Mouse (Mus musculus) thymus, adult 18-20 months (tissue): ENCODE results near the gene Pde4d.

Source experiments
- DNase-seq, 2 experiments: peaks; one replicate each; pipeline ENCODE4 v3.0.0; 2022; ENCODE audit warnings: mixed read lengths in 2 of 2

The Pde4d gene

GRCm38 (mm10) chr13:109427541-109427940, 977.8 kb downstream of the Pde4d start:
- DNase-seq = no peak

GRCm38 (mm10) chr13:109429544-109429943, 979.8 kb downstream of the Pde4d start:
- DNase-seq = no peak

- no peak for DNase-seq
Measured at GRCm38 (mm10) chr13:109437231-109437776, 987.6 kb downstream of the Pde4d start.

GRCm38 (mm10) chr13:109439436-109440161, 989.9 kb downstream of the Pde4d start:
- DNase-seq = no peak

- peak in 1 of 2 experiments; percentile 43 for DNase-seq
Measured at GRCm38 (mm10) chr13:109440331-109440730, 990.6 kb downstream of the Pde4d start.

GRCm38 (mm10) chr13:109440881-109441280, 991.1 kb downstream of the Pde4d start:
- peak; percentile 53 to 55 for DNase-seq

GRCm38 (mm10) chr13:109441401-109441973, 991.7 kb downstream of the Pde4d start:
- DNase-seq = no peak

- DNase-seq = no peak
Measured at GRCm38 (mm10) chr13:109446138-109446537, 996.4 kb downstream of the Pde4d start.

- no peak for DNase-seq
Measured at GRCm38 (mm10) chr13:109448121-109448520, 998.4 kb downstream of the Pde4d start.

GRCm38 (mm10) chr13:109474344-109474743, 1024.6 kb downstream of the Pde4d start:
- DNase-seq = no peak

- no peak for DNase-seq
Measured at GRCm38 (mm10) chr13:109481446-109481845, 1031.7 kb downstream of the Pde4d start.

GRCm38 (mm10) chr13:109486166-109486565, 1036.4 kb downstream of the Pde4d start:
- DNase-seq = no peak

- no peak for DNase-seq
Measured at GRCm38 (mm10) chr13:109487378-109487777, 1037.6 kb downstream of the Pde4d start.

- DNase-seq = no peak
Measured at GRCm38 (mm10) chr13:109490853-109491252, 1041.1 kb downstream of the Pde4d start.

GRCm38 (mm10) chr13:109491829-109492228, 1042.1 kb downstream of the Pde4d start:
- DNase-seq = no peak

GRCm38 (mm10) chr13:109500336-109500735, 1050.6 kb downstream of the Pde4d start:
- no peak for DNase-seq

- DNase-seq = no peak
Measured at GRCm38 (mm10) chr13:109502796-109503195, 1053.0 kb downstream of the Pde4d start.

- DNase-seq = no peak
Measured at GRCm38 (mm10) chr13:109506754-109507153, 1057.0 kb downstream of the Pde4d start.

- DNase-seq = no peak
Measured at GRCm38 (mm10) chr13:109508472-109508871, 1058.7 kb downstream of the Pde4d start.

- DNase-seq = no peak
Measured at GRCm38 (mm10) chr13:109518194-109518593, 1068.4 kb downstream of the Pde4d start.

- DNase-seq = no peak
Measured at GRCm38 (mm10) chr13:109519485-109519884, 1069.7 kb downstream of the Pde4d start.

GRCm38 (mm10) chr13:109519966-109520646, 1070.4 kb downstream of the Pde4d start:
- DNase-seq = no peak

- no peak for DNase-seq
Measured at GRCm38 (mm10) chr13:109533838-109534523, 1084.2 kb downstream of the Pde4d start.
